Mouse (Mus musculus): ENCODE results near the gene Caly.

Caly gene

GRCm38 (mm10) chr7:140081408-140082241 lies 723 bp downstream of the Caly start:
- DNase-seq (ENCODE audit: low spot score): no peak

- no peak for DNase-seq (ENCODE audit: low spot score)
Measured at GRCm38 (mm10) chr7:140080503-140081156, 1.7 kb downstream of the Caly start.

GRCm38 (mm10) chr7:140078711-140079110 lies 3.6 kb downstream of the Caly start:
- no peak for DNase-seq (ENCODE audit: low spot score)

- no peak for DNase-seq (ENCODE audit: low spot score)
Measured at GRCm38 (mm10) chr7:140077698-140078097, 4.7 kb downstream of the Caly start.

GRCm38 (mm10) chr7:140070042-140070711 lies 12.2 kb downstream of the Caly start:
- no peak for DNase-seq (ENCODE audit: low spot score)

GRCm38 (mm10) chr7:140067397-140067796 lies 15.0 kb downstream of the Caly start:
- DNase-seq (ENCODE audit: low spot score): no peak

- no peak for DNase-seq (ENCODE audit: low spot score)
Measured at GRCm38 (mm10) chr7:140063092-140063491, 19.3 kb downstream of the Caly start.

GRCm38 (mm10) chr7:140062307-140062706 lies 20.0 kb downstream of the Caly start:
- DNase-seq (ENCODE audit: low spot score): no peak

- no peak for DNase-seq (ENCODE audit: low spot score)
Measured at GRCm38 (mm10) chr7:140061832-140062130, 20.6 kb downstream of the Caly start.

GRCm38 (mm10) chr7:140060936-140061831 lies 21.2 kb downstream of the Caly start:
- no peak for DNase-seq (ENCODE audit: low spot score)

- DNase-seq (ENCODE audit: low spot score): no peak
Measured at GRCm38 (mm10) chr7:140059601-140060000, 22.7 kb downstream of the Caly start.

- DNase-seq (ENCODE audit: low spot score): no peak
Measured at GRCm38 (mm10) chr7:140058528-140058927, 23.8 kb downstream of the Caly start.

- no peak for DNase-seq (ENCODE audit: low spot score)
Measured at GRCm38 (mm10) chr7:140057413-140058407, 24.6 kb downstream of the Caly start.

- DNase-seq (ENCODE audit: low spot score): no peak
Measured at GRCm38 (mm10) chr7:140054124-140054523, 28.2 kb downstream of the Caly start.

- DNase-seq (ENCODE audit: low spot score): no peak
Measured at GRCm38 (mm10) chr7:140049115-140049689, 33.1 kb downstream of the Caly start.

GRCm38 (mm10) chr7:140048361-140049114 lies 33.8 kb downstream of the Caly start, which contains the start of gene Msx3:
Gene Msx3 (minus strand): TSS chr7:140049089.
- no peak for DNase-seq (ENCODE audit: low spot score)

- no peak for DNase-seq (ENCODE audit: low spot score)
Measured at GRCm38 (mm10) chr7:140047811-140048311, 34.5 kb downstream of the Caly start.

- DNase-seq (ENCODE audit: low spot score): no peak
Measured at GRCm38 (mm10) chr7:140045546-140045945, 36.8 kb downstream of the Caly start.

GRCm38 (mm10) chr7:140042728-140043127 lies 39.6 kb downstream of the Caly start:
- no peak for DNase-seq (ENCODE audit: low spot score)

All from ovary, postnatal 10 days (tissue).